Mouse (Mus musculus): ENCODE data around the gene Ctdspl.

The Ctdspl gene

DNA sequence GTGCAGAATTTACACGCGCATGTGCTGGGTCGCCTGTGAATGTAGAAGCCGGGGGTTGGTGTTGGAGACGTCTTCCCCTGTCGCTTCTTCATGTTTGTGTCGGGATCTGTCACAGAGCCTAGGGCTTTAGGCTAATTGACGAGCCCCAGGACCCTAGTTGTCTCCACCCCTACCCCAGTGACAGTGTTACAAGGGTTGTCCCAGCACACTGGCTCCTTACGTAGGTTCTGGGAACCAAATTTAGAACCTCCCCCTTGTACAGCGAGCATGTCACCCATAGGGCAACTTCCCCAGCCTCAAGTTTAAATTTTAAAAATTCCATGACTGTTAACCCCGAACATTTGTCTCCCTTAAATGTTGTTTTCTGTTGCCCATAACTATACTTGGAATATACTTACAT, 60.0 kb downstream of the Ctdspl start:
- no peak for DNase-seq (ENCODE audit: low read depth, low spot score)

DNA sequence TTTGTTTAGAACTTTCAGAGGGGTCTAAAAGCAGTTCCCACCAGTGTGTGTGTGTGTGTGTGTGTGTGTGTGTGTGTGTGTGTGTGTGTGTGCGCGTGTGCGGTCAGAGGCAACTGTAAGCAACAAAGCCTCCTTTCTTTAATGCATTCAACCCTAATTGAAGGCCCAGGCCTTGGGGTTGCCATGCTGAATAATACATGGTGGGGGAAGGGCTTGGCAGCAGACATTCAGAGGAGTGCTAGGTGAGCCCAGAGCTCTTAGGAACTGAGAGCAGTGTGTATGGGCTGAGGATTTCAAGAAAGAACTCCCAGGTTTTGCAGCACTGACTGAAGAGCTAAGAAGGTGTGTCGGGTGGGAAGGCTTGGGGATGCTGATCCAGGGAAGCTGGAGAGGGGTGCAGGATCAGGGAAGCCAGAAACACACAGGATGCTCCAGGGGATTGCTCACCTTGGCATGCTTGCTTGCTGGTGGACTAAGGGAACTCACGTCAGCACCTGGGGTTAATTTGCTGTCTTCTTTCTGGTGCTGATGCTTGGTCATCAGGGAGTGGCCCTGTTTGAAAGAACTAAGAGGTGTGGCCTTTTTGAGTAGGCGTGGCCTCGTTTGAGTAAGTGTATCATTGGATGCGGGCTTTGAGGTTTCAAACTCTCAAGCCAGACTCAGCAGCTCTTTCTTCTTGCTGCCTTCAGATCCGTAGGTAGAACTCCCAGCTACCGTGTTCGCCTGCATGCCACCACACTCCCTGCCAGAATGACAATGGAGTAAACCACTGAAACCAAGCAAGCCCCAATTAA, 62.7 kb downstream of the Ctdspl start:
- DNase-seq (ENCODE audit: low read depth, low spot score), result no peak

- DNase-seq (ENCODE audit: low read depth, low spot score), result no peak
Observed at GRCm38 (mm10) chr9:118990490-118990889, 64.2 kb downstream of the Ctdspl start.

GRCm38 (mm10) chr9:118991750-118992585, 65.7 kb downstream of the Ctdspl start:
- no peak for DNase-seq (ENCODE audit: low read depth, low spot score)

DNA sequence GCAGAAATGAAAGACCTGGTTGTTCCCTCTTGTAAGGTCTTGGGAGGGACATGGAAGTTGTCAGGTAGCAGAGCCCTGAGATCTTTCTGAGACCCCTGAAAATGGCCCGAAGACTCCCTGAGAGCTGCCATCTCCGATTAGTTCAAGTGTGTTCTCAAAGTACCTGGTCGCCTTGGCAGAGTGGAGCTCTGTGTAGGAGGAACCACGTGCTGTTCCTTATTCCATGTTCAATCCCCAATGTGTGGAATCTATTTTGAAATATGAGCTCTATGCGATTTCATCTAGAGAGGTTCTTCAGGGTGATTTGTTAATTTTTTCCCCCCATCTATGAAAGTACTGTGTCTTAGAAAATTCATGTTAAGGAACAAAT, 66.3 kb downstream of the Ctdspl start:
- DNase-seq (ENCODE audit: low read depth, low spot score), result no peak

GRCm38 (mm10) chr9:118994524-118995227, 68.4 kb downstream of the Ctdspl start:
- no peak for DNase-seq (ENCODE audit: low read depth, low spot score)

GRCm38 (mm10) chr9:118995539-118995938, 69.3 kb downstream of the Ctdspl start:
- no peak for DNase-seq (ENCODE audit: low read depth, low spot score)

GRCm38 (mm10) chr9:118997241-118997640, 71.0 kb downstream of the Ctdspl start:
- DNase-seq (ENCODE audit: low read depth, low spot score), result no peak

DNA sequence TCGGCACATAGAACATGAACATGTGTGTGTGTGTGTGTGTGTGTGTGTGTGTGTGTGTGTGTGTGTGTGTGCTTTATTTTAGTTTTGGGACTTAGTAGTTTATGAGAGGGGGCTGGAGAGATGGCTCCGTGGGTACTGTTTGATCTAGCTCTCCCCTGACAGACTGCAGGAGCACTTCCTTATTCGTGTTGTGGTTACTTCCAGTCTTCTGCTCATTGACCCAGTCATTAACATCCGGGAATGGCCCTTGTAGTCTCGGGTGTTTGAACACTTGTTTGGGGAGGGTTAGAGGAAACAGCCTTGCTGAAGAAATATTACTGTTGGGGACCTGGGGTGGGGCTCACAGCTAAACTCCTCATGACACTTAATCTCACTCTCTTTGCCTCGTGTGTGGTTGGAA, 73.9 kb downstream of the Ctdspl start:
- no peak for DNase-seq (ENCODE audit: low read depth, low spot score)

DNA sequence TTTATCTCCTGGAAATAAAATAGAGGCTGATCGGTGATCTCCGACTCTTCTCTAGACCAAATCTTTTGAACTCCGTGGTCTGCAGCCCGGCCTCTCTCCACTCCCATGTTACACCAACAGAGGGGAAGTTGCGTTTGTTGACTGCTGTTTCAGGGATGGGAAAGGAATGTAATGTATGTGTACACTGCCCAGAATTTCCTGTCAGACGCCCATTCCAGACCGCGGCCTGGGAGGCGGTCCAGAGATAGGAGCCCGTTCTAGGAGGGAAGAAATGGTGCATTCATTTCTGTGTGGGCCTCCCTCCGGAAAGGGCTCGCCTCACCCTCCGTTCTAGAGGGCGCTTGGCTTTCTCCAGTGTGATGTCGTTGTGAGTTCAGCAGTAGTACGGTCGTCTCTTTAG, 76.0 kb downstream of the Ctdspl start:
- no peak for DNase-seq (ENCODE audit: low read depth, low spot score)

GRCm38 (mm10) chr9:119003990-119004702, 77.9 kb downstream of the Ctdspl start:
- DNase-seq (ENCODE audit: low read depth, low spot score), result no peak

DNA sequence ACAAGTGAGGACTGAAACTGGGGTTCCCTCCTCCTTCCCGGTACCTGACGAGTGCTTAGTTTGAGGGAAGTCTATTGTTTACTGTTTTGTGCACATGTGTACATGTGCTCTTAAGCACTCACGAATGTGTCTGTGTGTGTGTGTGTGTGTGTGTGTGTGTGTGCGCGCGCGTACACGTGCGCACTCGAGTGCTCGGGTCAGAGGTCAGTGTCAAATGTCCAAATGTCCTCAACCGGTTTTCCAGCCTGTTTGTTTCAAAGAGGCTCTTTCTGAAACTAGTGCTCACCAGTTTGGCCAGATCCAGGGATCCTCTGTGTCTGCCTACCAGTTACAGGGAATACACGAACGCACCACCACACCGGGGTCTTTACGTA, 78.4 kb downstream of the Ctdspl start:
- no peak for DNase-seq (ENCODE audit: low read depth, low spot score)

GRCm38 (mm10) chr9:119005303-119006029, 79.2 kb downstream of the Ctdspl start:
- no peak for DNase-seq (ENCODE audit: low read depth, low spot score)

GRCm38 (mm10) chr9:119007266-119007665, 81.0 kb downstream of the Ctdspl start:
- DNase-seq (ENCODE audit: low read depth, low spot score), result no peak

DNA sequence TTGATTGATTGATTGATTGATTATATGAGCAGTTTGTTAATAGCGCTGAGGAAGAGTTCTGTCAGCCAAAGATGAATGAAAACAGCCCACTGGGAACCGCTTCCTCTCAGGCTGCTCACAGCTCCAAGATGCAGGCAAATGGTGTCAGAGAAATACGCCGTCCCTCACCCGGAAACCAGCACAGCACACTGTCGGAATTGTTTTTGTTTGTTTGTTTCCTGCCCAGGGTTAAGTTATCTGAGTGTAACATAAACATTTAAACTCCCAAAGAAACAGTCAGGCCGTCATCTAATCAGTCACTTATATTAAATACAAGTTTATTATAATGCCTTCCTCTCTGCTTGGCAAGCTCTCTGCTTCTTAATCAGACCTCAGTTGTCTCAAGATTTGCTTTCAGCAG, 82.6 kb downstream of the Ctdspl start:
- no peak for DNase-seq (ENCODE audit: low read depth, low spot score)

- DNase-seq (ENCODE audit: low read depth, low spot score), result no peak
Observed at GRCm38 (mm10) chr9:119010156-119010710, 84.0 kb downstream of the Ctdspl start.

DNA sequence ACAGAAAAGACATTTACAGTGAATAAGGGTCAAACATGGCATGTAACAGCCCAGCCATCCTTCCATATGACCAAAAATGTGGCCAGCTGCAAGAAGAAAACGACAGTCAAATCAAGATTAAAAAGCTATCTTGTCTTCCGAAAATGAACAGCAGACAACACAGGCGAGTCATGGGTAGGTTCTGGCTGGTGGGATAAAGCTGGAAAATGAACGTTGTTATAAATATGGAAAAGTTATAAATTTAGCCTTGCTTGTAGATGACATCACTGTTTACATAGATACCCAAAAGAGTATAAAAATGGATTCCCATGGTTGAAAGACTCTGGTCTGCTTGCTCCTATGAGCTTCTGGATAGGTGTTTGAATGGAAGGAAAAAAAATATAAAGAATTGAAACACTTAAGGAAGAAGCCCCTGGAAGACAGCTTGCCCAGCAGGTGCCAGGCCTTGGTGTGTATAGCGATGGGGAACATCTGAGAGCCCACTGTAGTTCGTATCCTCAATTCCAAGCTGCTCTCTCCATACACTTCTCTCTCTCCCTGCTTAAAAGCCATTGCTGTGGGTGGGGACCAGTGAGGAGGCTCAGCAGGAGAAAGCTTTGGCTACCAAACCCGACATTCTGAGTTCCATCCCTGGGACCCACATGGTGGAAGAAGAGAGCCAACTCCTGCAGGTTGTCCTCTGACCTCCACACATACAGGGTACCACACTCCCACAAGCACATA, 90.7 kb downstream of the Ctdspl start:
- DNase-seq (ENCODE audit: low read depth, low spot score), result no peak

DNA sequence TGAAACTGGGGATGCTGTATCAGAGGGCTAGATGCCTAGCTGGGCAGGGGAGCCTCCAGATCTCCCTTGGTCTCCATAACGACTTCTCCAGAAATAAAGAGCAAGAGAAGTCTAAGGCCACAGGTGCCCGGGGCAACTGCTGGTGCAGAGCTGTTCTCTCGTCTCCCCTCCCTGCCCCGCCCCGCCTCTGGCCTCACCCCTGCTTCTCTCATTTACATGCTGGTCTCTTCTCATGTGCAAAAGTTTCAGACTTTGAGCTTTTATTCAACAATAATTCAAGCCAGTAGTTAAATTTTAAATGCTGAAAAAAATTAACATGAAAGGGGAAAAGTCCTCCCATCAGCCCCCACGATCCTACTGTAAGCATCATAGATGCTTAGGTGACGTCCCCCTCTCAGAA, 95.5 kb downstream of the Ctdspl start:
- no peak for DNase-seq (ENCODE audit: low read depth, low spot score)

DNA sequence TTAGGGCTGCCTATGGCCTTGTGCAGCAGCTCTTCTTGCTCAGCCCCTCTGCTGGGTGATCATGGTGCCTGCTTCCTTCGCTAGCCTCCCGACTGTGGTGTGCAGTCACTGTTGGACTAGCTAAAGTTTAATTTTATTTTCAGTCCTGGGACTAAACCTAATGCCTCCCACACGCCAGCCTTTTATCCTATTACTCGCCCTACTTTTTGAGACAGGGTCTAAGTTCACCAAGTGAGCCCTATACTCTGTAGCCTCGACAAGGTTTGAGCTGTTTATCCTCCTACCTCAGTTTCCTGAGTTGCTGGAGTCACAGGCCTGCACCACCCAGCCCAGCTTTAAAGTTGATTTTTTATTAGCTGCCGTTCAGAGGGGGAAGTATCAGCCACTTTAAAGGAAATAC, 99.0 kb downstream of the Ctdspl start:
- DNase-seq (ENCODE audit: low read depth, low spot score), result no peak

DNA sequence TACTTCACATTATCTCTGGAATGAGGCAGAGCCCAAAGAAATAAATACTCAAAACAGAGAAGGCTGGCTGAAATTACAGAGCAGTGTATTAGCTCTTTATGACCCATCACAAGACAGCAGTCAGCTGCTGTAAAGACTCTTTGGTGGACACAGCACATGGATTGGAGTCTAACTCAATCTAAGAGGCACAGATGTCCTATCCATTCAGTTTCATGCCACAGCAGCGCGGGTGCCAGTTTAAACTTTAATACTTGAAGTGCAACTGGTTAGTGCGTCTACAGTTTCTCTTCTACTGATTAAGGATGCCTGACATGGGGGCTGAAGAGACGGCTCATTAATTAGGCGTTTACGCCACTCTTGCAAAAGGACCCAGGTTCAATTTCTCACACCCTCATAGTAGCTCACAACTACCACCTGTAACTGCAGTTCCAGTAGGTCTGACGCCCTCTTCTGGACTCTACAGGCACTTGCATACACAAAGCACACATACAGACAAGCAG, 99.6 kb downstream of the Ctdspl start:
- no peak for DNase-seq (ENCODE audit: low read depth, low spot score)

Measured in retina, adult 2 months (tissue).